Mouse (Mus musculus): Measurements from ENCODE around the gene Mlh3. TPM values are rescaled to one million over a fixed set of nuclear protein-coding genes. Genes with fewer than 3 reads are reported as not detected.

The Mlh3 gene
- polyA plus RNA-seq, 1 experiment from 2014 or later: 8.7 TPM

DNA sequence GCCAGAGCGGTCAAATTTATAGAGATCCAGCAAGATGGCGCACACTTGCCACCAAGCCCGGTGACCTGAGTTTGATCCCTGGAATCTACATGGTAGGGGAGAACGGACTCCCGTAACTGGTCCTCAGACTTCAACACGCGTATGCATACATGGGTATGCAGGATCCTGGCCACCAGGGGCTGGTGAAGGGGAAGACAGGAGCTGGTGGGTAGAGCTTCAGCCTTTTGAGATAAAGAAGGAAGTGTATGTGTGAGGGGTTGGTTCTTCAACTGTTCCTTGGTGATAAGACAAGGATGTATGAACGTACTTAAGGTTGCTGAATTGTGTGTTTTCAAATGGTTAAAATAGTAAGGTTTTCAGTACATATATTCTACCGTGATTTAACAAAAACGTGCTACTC lies 8.5 kb upstream of the Mlh3 start:
- WGBS: 95% methylated on average over 10 of the region's 10 CpGs
- Histone ChIP-seq H3K36me3 (replicated peaks) (peaks cover 18% of the 10 kb centered on the region), H3K4me1 (peaks cover 23% of the 10 kb centered on the region)

DNA sequence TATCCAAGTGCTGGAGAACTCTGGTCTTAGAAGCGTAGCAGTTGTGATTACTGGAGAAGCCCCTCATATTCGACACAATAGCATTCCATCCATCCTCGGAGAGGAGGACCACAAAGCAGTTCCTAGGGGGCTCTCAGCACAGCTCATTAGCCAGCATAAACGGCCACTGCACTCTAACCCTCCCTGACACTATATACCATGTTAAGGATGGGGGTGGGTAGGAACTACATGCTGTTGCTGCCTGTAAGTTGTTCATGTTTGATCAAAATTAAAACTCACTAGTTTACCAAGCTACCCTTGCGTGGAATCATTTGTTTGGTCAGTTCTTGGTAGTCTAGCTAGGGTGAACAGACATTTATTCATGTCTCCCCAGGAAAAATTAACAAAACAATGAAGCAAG lies 5.9 kb upstream of the Mlh3 start:
- peaks cover 18% of the 10 kb centered on the region for H3K36me3 ChIP-seq (replicated peaks)
- no peaks in the 10 kb centered on the region for H3K27me3 ChIP-seq (ENCODE audit: poor library complexity, severe bottlenecking)
- DNase-seq (ENCODE audit: extremely low spot score, low spot score): no peak
- H3K4me1 ChIP-seq: peaks cover 22% of the 10 kb centered on the region
- no peaks in the 10 kb centered on the region; the same call in 1 of the 2 replicates for H3K9me3 ChIP-seq
- H3K4me3 ChIP-seq: no peak overlapping the region
- H3K27ac ChIP-seq: no peak overlapping the region
- WGBS: 77% methylated on average over 5 of the region's 5 CpGs

More for the DNA sequence above, 8.5 kb upstream of the Mlh3 start:
- DNase-seq (ENCODE audit: extremely low spot score, low spot score): no peak
- H3K27ac ChIP-seq: no peak overlapping the region
- no peaks in the 10 kb centered on the region for H3K27me3 ChIP-seq (ENCODE audit: poor library complexity, severe bottlenecking)
- H3K4me3 ChIP-seq: peak overlapping the region; percentile 83; the same call in 1 of the 2 replicates
- no peaks in the 10 kb centered on the region; the same call in 1 of the 2 replicates for H3K9me3 ChIP-seq

- DNase-seq (ENCODE audit: extremely low spot score, low spot score): no peak
- 84% methylated on average over 10 of the region's 10 CpGs for WGBS
- H3K4me1 ChIP-seq: peaks cover 13% of the 10 kb centered on the region
- no peaks in the 10 kb centered on the region; the same call in 1 of the 2 replicates for H3K9me3 ChIP-seq
- H3K36me3 ChIP-seq (replicated peaks): peaks cover 24% of the 10 kb centered on the region
- no peak overlapping the region for H3K4me3 ChIP-seq
- no peaks in the 10 kb centered on the region for H3K27me3 ChIP-seq (ENCODE audit: poor library complexity, severe bottlenecking)
- H3K27ac ChIP-seq: no peak overlapping the region
Measured at GRCm38 (mm10) chr12:85273508-85273907, 3.1 kb upstream of the Mlh3 start.

- WGBS: 82% methylated on average over 4 of the region's 4 CpGs
- peaks cover 33% of the 10 kb centered on the region for H3K36me3 ChIP-seq (replicated peaks)
- H3K4me3 ChIP-seq: no peak overlapping the region
- peaks cover 13% of the 10 kb centered on the region for H3K4me1 ChIP-seq
- no peak overlapping the region for H3K27ac ChIP-seq
- no peak for DNase-seq (ENCODE audit: extremely low spot score, low spot score)
- no peaks in the 10 kb centered on the region for H3K27me3 ChIP-seq (ENCODE audit: poor library complexity, severe bottlenecking)
- H3K9me3 ChIP-seq: no peaks in the 10 kb centered on the region; the same call in 1 of the 2 replicates
Measured at GRCm38 (mm10) chr12:85271843-85272206, 1.4 kb upstream of the Mlh3 start.

- Histone ChIP-seq H3K27ac (0 out of 2 replicates have a peak overlapping the region, but pooled peaks have one; percentile 92), H3K9me3 (no peaks in the 10 kb centered on the region; the same call in 1 of the 2 replicates), H3K4me1 (peaks cover 13% of the 10 kb centered on the region), H3K4me3 (peak overlapping the region; percentile 65; the same call in 1 of the 2 replicates), H3K27me3 (ENCODE audit: poor library complexity, severe bottlenecking) (no peaks in the 10 kb centered on the region), H3K36me3 (replicated peaks) (peaks cover 33% of the 10 kb centered on the region)
- WGBS: 77% methylated on average over 7 of the region's 7 CpGs
- DNase-seq (ENCODE audit: extremely low spot score, low spot score): no peak
Measured at GRCm38 (mm10) chr12:85271132-85271842, 888 bp upstream of the Mlh3 start.

DNA sequence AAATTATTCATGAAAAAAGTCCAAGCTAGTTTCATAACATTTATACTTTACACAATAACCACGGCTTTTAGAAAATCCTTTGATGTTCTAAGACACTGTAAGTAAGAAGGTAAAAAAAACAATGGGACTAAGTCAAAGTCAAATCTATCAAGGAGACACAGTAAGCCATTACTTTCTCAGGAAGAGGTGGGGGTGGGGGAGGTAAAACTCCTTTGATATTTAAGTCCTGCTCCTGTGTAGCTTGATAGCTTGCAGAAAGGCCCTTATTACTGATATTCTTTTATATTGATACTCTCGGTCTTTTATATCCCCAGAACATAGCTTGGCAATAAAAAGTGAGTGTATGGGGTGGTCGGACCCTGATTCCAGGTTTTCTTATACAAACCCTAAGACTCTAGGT lies 578 bp downstream of the Mlh3 start:
- WGBS: 66% methylated on average over 3 of the region's 3 CpGs
- Histone ChIP-seq H3K27ac (peak overlapping the region; percentile 92), H3K36me3 (replicated peaks) (peaks cover 22% of the 10 kb centered on the region), H3K4me3 (peak overlapping the region; percentile 65), H3K4me1 (peaks cover 13% of the 10 kb centered on the region), H3K9me3 (no peaks in the 10 kb centered on the region; the same call in 1 of the 2 replicates), H3K27me3 (ENCODE audit: poor library complexity, severe bottlenecking) (no peaks in the 10 kb centered on the region)
- no peak for DNase-seq (ENCODE audit: extremely low spot score, low spot score)

- H3K36me3 ChIP-seq (replicated peaks): peaks cover 15% of the 10 kb centered on the region
- H3K4me1 ChIP-seq: peaks cover 18% of the 10 kb centered on the region
- 94% methylated on average over 3 of the region's 3 CpGs for WGBS
- DNase-seq (ENCODE audit: extremely low spot score, low spot score): no peak
- H3K27ac ChIP-seq: no peak overlapping the region
- H3K4me3 ChIP-seq: no peak overlapping the region
- H3K9me3 ChIP-seq: no peaks in the 10 kb centered on the region
- H3K27me3 ChIP-seq (ENCODE audit: poor library complexity, severe bottlenecking): no peaks in the 10 kb centered on the region
Measured at GRCm38 (mm10) chr12:85266248-85266647, 4.2 kb downstream of the Mlh3 start.

GRCm38 (mm10) chr12:85264940-85265339 lies 5.5 kb downstream of the Mlh3 start:
- no peak for DNase-seq (ENCODE audit: extremely low spot score, low spot score)
- peaks cover 9% of the 10 kb centered on the region for H3K4me1 ChIP-seq
- H3K36me3 ChIP-seq (replicated peaks): peaks cover 15% of the 10 kb centered on the region
- WGBS: 61% methylated on average over 7 of the region's 7 CpGs
- H3K9me3 ChIP-seq: no peaks in the 10 kb centered on the region
- no peak overlapping the region for H3K27ac ChIP-seq
- no peaks in the 10 kb centered on the region for H3K27me3 ChIP-seq (ENCODE audit: poor library complexity, severe bottlenecking)
- no peak overlapping the region for H3K4me3 ChIP-seq

DNA sequence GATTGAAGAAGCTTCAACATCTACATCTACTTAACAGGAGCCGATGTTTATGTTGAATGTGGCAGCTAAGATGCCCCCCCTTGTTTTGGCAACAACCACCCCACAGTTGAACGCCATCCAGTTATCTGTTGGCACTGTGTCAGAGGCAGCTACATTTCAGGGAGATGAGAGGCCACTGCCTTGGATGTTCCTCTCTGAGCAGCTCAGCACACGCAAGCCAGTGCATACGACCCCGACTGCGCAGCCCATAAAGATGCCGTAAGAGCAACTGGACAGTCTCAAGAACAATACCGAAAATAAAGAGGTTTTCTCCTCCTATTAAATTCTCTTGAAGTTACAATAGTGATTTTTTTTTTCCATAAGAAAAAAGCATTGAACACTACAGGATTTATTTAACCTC lies 5.9 kb downstream of the Mlh3 start:
- no peak overlapping the region for H3K27ac ChIP-seq

GRCm38 (mm10) chr12:85263190-85263589 lies 7.2 kb downstream of the Mlh3 start:
- DNase-seq (ENCODE audit: extremely low spot score, low spot score): no peak
- Histone ChIP-seq H3K4me3 (no peak overlapping the region), H3K9me3 (no peaks in the 10 kb centered on the region), H3K4me1 (peaks cover 5% of the 10 kb centered on the region; the same call in 1 of the 2 replicates), H3K27me3 (ENCODE audit: poor library complexity, severe bottlenecking) (no peaks in the 10 kb centered on the region), H3K27ac (no peak overlapping the region), H3K36me3 (replicated peaks) (peaks cover 11% of the 10 kb centered on the region)
- 87% methylated on average over 5 of the region's 5 CpGs for WGBS

More for the DNA sequence above, 5.9 kb downstream of the Mlh3 start:
- 90% methylated on average over 8 of the region's 8 CpGs for WGBS
- no peaks in the 10 kb centered on the region for H3K9me3 ChIP-seq
- H3K4me3 ChIP-seq: no peak overlapping the region
- H3K27me3 ChIP-seq (ENCODE audit: poor library complexity, severe bottlenecking): no peaks in the 10 kb centered on the region
- DNase-seq (ENCODE audit: extremely low spot score, low spot score): no peak
- H3K36me3 ChIP-seq (replicated peaks): peaks cover 15% of the 10 kb centered on the region
- H3K4me1 ChIP-seq: peaks cover 5% of the 10 kb centered on the region

DNA sequence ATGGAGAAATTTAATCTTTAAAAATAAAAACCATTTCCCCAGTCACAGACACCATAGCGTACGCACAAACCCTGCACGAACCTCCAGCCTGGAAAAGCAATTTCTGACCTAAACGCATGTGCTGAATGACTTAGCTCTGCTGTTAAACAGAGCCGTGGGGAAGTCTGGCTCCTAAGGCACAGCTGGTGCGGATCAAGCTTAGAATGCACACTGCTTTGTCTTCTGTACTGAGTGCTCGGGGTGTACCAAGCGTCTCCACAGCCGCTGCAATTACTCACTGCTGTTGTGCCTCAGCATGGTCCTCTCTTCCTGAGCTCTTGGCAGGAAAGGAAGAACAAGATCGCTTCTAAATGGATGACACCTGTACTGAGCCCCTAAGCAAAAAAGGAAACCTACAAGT lies 7.9 kb downstream of the Mlh3 start:
- Histone ChIP-seq H3K4me3 (no peak overlapping the region), H3K36me3 (replicated peaks) (peaks cover 8% of the 10 kb centered on the region), H3K27me3 (ENCODE audit: poor library complexity, severe bottlenecking) (no peaks in the 10 kb centered on the region), H3K9me3 (no peaks in the 10 kb centered on the region), H3K4me1 (peaks cover 5% of the 10 kb centered on the region; the same call in 1 of the 2 replicates), H3K27ac (no peak overlapping the region)
- 60% methylated on average over 10 of the region's 10 CpGs for WGBS
- no peak for DNase-seq (ENCODE audit: extremely low spot score, low spot score)

DNA sequence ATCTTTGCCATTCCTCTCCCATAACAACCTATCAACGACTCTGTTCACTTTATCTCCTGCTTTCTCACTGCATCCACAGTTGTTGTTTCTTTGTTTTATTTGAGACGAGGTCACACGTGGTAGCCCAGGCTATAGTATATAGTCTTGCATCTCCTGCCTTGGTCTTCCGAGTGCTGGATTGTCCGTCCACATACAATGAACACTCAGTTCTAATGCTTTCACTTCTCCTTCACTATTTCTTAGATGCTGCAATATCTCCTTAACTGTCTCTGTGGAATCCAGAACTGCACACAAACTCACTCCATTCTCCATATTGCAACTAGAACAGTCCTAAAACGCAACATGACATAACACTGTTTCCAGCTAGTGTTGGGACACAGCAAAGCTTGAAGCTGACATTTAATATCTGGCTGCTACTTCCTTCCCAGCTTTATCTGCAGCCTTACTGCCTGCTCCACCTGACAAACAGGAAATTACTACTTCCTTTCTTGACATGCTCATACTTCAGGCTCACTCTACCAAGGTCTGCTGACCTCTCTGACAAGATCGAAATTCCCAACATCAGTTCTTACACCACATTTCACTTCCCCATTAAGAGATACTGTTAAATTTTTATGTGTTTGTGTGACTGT lies 13.3 kb downstream of the Mlh3 start:
- H3K4me3 ChIP-seq: no peak overlapping the region
- no peaks in the 10 kb centered on the region for H3K4me1 ChIP-seq
- H3K36me3 ChIP-seq (replicated peaks): peaks cover 5% of the 10 kb centered on the region; the same call in 1 of the 2 replicates
- no peaks in the 10 kb centered on the region for H3K27me3 ChIP-seq (ENCODE audit: poor library complexity, severe bottlenecking)
- no peak for DNase-seq (ENCODE audit: extremely low spot score, low spot score)
- no peak overlapping the region for H3K27ac ChIP-seq
- WGBS: 88% methylated on average over 7 of the region's 7 CpGs
- H3K9me3 ChIP-seq: no peaks in the 10 kb centered on the region

All from forebrain, embryonic 10.5 days (tissue).